Mouse (Mus musculus): ENCODE data around the gene Synpo2.

GRCm38 (mm10) chr3:123103151-123103860, 132.6 kb downstream of the Synpo2 start:
- TF ChIP-seq POLR2A (IDR thresholded peaks at IDR 0.05; ENCODE audit: low read depth, low read length) (no peak), CTCF (conservative IDR thresholded peaks at IDR 0.05; ENCODE audit: insufficient read depth, insufficient read length, low read depth, low read length) (peak; percentile 94)

All from kidney, adult 2 months (tissue).